Mouse (Mus musculus) macrophage (primary cell): Measurements from ENCODE around the gene D1Ertd622e. TPM values are rescaled to one million over a fixed set of nuclear protein-coding genes. Genes with fewer than 3 reads are reported as not detected.
"Not testable (repeated sequence)": the region's sequence is repeated elsewhere in the genome, so short reads cannot be mapped to it uniquely, and the experiment has no call there.

ENCODE experiments used
- H3K27ac ChIP-seq: fragments of 350-480 bp; formaldehyde crosslinking; 2 replicates; pipeline ENCODE4 v1.9.0; 2021
- H3K36me3 ChIP-seq: fragments of 350-480 bp; formaldehyde crosslinking; 2 replicates; pipeline ENCODE4 v1.9.0; 2021; ENCODE audit errors: inconsistent target
- H3K4me3 ChIP-seq: fragments of 350-480 bp; formaldehyde crosslinking; 2 replicates; pipeline ENCODE4 v1.9.0; 2021; ENCODE audit errors: inconsistent target
- H3K79me2 ChIP-seq: fragments of 350-480 bp; formaldehyde crosslinking; 2 replicates; pipeline ENCODE4 v1.9.0; 2021; ENCODE audit errors: inconsistent target
- WGBS: methylation state at CpG from one replicate; pipeline ENCODE4 v1.1.7; 2026; ENCODE audit warnings: inconsistent platforms; ENCODE audit not compliant: missing documents; 5-methylcytosine and 5-hydroxymethylcytosine counted together
- polyA plus RNA-seq: library from polyadenylated mRNA; stranded (reverse); fragments of 250-400 nt; gene quantifications from 3 replicates; pipeline ENCODE4 v1.2.4, GENCODE M21; 2018; ENCODE audit warnings: inconsistent platforms

The D1Ertd622e gene
- polyA plus RNA-seq, 1 experiment from 2014 or later, result 51.1 TPM

GRCm38 (mm10) chr1:97623214-97623856, 38.5 kb downstream of the D1Ertd622e start:
- Histone ChIP-seq H3K4me3 (no peak overlapping the region), H3K27ac (no peak overlapping the region), H3K79me2 (no peaks in the 10 kb centered on the region), H3K36me3 (peaks cover 5% of the 10 kb centered on the region; the same call in 1 of the 2 replicates)
- 38% methylated on average over 1 of the region's 1 CpGs for WGBS

GRCm38 (mm10) chr1:97622574-97623208, 39.2 kb downstream of the D1Ertd622e start:
- H3K79me2 ChIP-seq, result no peaks in the 10 kb centered on the region
- no peak overlapping the region for H3K27ac ChIP-seq
- H3K36me3 ChIP-seq, result peaks cover 5% of the 10 kb centered on the region; the same call in 1 of the 2 replicates
- H3K4me3 ChIP-seq, result no peak overlapping the region
- 79% methylated on average over 5 of the region's 5 CpGs for WGBS

GRCm38 (mm10) chr1:97619621-97620320, 42.1 kb downstream of the D1Ertd622e start:
- Histone ChIP-seq H3K27ac (no peak overlapping the region), H3K36me3 (no peaks in the 10 kb centered on the region), H3K4me3 (no peak overlapping the region), H3K79me2 (no peaks in the 10 kb centered on the region)
- whole genome bisulfite sequencing, result 96% methylated on average over 8 of the region's 8 CpGs

DNA sequence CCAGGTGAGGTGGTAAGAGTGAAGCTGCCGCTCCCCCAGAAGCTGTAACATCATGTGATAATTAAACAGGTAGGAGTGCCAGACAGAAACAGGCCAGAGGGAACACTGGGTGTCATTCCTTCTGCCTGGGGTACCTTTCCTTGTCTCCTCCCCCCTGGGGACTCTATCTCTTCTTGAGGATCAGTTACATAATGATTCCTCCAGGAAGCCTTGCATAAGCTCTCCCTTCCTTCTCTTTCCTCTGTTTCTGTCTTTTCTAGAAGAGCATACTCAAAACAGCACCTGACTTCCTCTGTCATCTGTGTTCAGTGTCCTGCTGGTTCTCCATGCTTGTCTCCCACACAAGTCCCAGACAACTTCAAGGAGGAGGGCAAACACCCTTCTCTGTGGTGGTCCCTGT, 46.3 kb downstream of the D1Ertd622e start:
- Histone ChIP-seq H3K27ac (no peak overlapping the region), H3K36me3 (no peaks in the 10 kb centered on the region), H3K79me2 (no peaks in the 10 kb centered on the region), H3K4me3 (no peak overlapping the region)
- WGBS, result 85% methylated on average over 1 of the region's 1 CpGs

DNA sequence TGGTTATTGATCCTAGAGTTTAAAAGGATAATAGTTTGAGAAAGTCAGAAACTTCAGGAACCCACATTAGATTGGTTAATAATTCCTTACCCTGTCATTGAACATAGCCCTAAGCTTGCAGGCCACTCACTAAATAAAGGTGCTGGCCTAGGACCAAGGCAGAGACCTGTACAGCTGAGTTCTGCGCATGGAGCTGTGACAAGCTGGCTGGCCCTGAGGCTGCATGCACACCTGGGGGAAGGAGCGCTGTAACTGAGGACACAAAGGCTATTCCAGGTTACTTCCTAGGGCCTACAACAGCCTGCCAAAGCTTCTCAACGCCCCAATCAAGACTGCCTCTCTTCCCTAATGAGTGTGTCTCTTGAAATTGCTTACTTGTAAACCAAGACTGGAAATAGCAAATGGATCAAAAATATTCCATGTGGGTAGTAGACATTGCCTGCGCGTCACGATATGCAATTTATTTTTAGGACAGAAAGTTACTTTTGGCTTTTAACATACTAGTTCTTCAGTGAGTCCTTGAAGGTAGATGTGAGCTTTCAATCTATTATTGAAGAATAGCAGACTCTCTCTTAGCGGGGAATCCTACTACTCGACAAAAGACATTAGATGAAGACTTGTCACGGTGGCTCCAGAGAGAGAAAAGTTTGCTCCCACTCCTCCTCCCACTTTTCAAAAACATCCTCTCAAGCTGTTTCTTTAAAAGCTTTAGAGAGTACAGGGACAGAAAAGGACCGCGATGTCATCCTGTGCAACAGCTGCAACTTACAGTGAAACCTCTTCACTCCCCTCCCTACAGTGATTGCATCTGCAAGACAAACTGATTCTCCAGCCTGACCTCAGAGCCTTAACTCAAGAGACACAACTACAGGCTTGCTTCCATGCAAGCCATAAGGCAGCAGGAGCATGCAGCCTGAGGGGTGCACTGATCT, 47.1 kb downstream of the D1Ertd622e start:
- no peak overlapping the region for H3K4me3 ChIP-seq
- WGBS, result 91% methylated on average over 11 of the region's 11 CpGs
- H3K79me2 ChIP-seq, result no peaks in the 10 kb centered on the region
- no peaks in the 10 kb centered on the region for H3K36me3 ChIP-seq
- H3K27ac ChIP-seq, result no peak overlapping the region

- Histone ChIP-seq H3K36me3 (no peaks in the 10 kb centered on the region), H3K4me3 (no peak overlapping the region), H3K79me2 (no peaks in the 10 kb centered on the region), H3K27ac (no peak overlapping the region)
- 100% methylated on average over 1 of the region's 2 CpGs for WGBS
Measured at GRCm38 (mm10) chr1:97611747-97612146, 50.1 kb downstream of the D1Ertd622e start.

- Histone ChIP-seq H3K27ac (no peak overlapping the region), H3K79me2 (no peaks in the 10 kb centered on the region), H3K4me3 (no peak overlapping the region), H3K36me3 (no peaks in the 10 kb centered on the region)
- WGBS, result no CpG with 5 or more reads among the region's 1 CpGs
Measured at GRCm38 (mm10) chr1:97603361-97603760, 58.5 kb downstream of the D1Ertd622e start.

DNA sequence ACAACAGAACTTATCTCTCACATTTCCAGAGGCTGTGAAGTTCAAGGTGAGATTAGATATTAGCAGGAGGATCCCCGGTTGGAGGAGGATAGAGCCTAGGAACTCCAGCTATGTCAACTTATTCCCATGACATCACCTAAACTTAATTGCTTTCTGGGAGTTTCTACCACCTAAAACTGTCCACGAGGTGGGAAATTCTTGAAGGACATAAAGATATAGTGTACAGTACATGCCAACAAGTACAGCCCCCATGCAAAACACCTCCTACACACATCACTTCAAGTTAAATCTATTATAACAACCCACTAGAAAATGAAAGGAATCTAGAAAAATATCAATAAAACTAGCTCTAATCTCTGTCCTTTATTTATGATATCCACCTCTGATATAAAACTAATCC, 61.5 kb downstream of the D1Ertd622e start:
- no peak overlapping the region for H3K4me3 ChIP-seq
- H3K36me3 ChIP-seq, result no peaks in the 10 kb centered on the region
- H3K27ac ChIP-seq, result no peak overlapping the region
- no peaks in the 10 kb centered on the region for H3K79me2 ChIP-seq
- 92% methylated on average over 2 of the region's 2 CpGs for WGBS

DNA sequence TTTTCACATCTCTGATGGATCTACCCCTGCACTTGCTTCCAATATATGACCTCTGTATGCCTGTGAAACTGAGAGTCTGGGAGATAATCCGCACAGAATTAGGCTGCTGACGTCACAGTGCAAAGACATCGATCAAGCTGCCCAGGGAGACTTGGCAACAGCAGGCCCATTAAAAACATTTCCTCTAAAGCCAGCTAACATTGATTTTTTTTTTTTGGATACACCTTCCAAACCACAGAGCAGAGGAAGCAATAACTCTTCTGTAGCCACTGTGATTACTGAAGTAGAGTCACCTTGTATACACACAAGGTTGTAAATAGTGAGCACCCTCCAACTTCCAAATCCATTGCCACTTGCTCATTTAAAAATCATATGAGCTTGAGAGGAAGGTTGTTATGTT, 62.8 kb downstream of the D1Ertd622e start:
- Histone ChIP-seq H3K79me2 (no peaks in the 10 kb centered on the region), H3K36me3 (no peaks in the 10 kb centered on the region), H3K27ac (no peak overlapping the region), H3K4me3 (no peak overlapping the region)
- 51% methylated on average over 3 of the region's 3 CpGs for WGBS

GRCm38 (mm10) chr1:97588561-97588960, 73.3 kb downstream of the D1Ertd622e start:
- no peak overlapping the region for H3K27ac ChIP-seq
- no peaks in the 10 kb centered on the region for H3K36me3 ChIP-seq
- WGBS, result 87% methylated on average over 3 of the region's 3 CpGs

DNA sequence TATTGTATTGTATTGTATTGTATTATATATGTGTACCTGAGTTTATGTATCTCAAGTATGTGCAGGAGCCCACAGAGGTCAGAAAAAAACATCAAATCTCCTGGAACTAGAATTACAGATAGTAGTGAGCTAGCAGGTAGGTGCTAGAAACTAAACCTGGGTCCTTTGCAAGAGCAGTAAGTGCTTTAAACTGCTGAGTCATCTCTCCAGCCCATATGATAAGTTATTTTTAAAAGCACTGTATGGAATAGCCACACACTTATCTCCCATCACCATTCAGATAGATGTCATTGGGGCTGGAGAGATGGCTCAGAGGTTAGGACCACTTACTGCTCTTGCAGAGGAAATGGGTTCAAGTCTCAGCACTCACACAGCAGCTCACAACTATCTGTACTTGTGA, 76.8 kb downstream of the D1Ertd622e start:
- H3K36me3 ChIP-seq, result no peaks in the 10 kb centered on the region
- no peak overlapping the region for H3K4me3 ChIP-seq
- no peaks in the 10 kb centered on the region for H3K79me2 ChIP-seq
- no peak overlapping the region for H3K27ac ChIP-seq

More at GRCm38 (mm10) chr1:97588561-97588960, 73.3 kb downstream of the D1Ertd622e start:
- H3K4me3 ChIP-seq, result no peak overlapping the region
- H3K79me2 ChIP-seq, result no peaks in the 10 kb centered on the region

GRCm38 (mm10) chr1:97584171-97584570, 77.7 kb downstream of the D1Ertd622e start:
- WGBS, result 92% methylated on average over 3 of the region's 3 CpGs
- Histone ChIP-seq H3K79me2 (no peaks in the 10 kb centered on the region), H3K4me3 (no peak overlapping the region), H3K36me3 (no peaks in the 10 kb centered on the region), H3K27ac (no peak overlapping the region)

- 94% methylated on average over 4 of the region's 4 CpGs for WGBS
- H3K27ac ChIP-seq, result no peak overlapping the region
- H3K79me2 ChIP-seq, result no peaks in the 10 kb centered on the region
- H3K36me3 ChIP-seq, result no peaks in the 10 kb centered on the region
- H3K4me3 ChIP-seq, result no peak overlapping the region
Measured at GRCm38 (mm10) chr1:97583085-97583484, 78.8 kb downstream of the D1Ertd622e start.

DNA sequence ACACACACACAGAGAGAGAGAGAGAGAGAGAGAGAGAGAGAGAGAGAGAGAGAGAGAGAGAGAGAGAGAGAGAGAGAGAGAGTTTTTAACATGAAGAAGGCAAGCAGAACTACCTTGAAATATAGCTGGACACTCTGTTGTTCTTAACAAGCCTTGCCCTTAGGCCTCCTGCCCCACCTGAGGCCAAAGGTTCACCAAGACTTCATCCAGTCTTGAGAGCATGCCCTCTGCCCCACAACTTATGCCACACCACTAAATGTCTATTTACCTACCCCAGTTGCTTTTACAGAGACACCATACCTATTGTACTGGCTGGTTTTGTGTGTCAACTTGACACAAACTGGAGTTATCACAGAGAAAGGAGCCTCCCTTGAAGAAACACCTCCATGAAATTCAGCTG, 81.2 kb downstream of the D1Ertd622e start:
- H3K4me3 ChIP-seq, H3K36me3 ChIP-seq, H3K27ac ChIP-seq, H3K79me2 ChIP-seq: not testable (repeated sequence)
